Mouse (Mus musculus): ENCODE measurements at regions not wholly inside any gene's neighbourhood (a gene's known extent, or its start where the extent isn't known, plus 50 kb on each side); places are given as distances from the start of the nearest gene placed in this dataset.

DNA sequence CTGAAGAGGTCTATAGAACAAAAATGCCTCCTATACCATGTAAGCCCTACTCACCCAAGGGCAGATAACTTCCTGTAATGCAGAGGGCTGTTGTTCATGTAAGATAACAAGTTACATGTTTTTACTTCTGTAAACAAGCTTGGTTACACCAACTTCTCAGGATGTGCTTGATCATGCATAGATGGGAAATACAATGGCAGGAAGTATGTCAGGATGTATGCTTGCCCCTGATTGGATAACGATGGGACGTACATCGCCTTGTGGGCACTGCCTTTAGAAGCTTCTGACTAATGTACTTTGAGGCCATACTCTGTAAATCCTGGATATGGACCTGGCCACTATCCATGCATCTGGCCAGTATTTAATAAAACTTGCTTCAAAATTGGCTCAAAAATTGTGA is 69.2 kb upstream of the Pde3b start:
- DNase-seq, result no peak

DNA sequence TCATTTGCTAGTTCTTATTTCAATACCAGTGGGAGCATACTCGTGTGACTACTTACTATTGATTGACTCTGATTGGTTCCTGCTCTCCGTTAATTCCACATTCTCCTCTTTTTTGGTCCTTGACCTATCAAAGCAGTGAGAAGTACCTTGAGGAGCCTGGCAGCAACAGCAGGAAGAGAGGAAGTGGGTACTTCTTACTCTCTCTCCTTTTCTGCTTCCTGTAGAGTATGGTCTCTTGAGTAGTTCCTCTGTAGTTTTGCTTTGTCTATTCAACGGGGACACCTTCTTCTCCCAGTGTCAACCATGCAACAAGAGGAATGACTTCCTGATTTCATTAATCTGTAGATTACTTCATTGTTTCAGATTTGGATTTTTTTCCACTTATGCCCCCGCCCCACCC is 68.1 kb upstream of the Pde3b start:
- DNase-seq, result no peak

DNA sequence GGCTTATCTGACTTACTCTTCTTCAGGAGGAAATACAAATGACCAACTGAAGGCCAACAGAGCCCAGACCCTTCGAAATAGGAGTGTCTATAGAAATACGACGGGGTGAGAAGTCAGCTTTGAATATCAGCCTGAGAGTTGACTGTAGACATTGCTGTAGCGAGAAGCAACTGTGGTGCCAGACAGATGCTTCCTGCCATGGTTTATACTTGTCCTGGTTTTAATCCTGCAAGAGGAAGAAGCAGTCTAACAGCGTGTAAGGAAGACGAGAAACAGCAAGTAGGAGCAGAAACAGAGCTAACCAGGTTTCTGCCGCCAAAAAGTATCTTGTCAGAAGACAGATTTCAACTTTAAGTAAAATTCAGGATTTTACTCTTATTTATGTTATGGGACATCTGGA is 64.1 kb upstream of the Pde3b start:
- DNase-seq, result peak; percentile 59

DNA sequence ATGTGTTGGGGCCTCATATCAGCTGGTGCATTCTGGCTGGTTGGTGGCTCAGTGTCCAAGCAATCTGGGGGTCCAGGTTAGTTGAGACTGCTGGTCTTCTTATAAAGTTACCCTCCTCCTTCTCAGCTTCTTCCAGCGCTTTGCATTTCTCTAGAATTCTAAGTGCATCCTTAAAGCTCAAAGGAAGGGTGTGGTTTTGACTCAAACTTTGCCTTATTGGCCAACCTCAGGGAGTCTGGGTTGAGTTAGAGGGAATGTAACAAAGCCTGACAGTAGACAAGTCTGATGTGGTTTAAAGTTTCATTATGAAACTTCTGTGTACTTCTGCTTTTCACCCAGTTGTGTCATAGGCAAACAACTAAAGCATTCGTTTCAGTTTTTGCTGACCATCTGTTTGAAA is 58.7 kb upstream of the Pde3b start:
- DNase-seq, result peak; percentile 37

DNA sequence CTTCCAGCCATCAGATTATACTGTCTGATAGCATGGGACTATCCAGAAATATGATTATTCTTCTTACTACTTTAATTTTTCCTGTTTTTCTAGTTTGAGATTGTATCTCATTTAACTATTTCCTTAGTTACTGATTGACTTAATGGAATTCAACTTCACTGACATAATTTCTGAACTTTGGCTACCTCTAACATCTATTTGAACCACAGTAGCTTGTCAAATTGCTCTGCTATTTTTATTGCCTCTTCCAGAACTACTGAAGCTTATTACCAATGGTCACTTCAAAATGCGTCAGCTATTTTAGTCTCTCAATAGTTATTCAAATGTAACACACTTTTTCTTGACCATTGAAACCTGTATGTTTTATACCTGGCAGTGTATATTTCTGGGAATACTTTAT is 52.9 kb upstream of the Pde3b start:
- DNase-seq, result no peak

DNA sequence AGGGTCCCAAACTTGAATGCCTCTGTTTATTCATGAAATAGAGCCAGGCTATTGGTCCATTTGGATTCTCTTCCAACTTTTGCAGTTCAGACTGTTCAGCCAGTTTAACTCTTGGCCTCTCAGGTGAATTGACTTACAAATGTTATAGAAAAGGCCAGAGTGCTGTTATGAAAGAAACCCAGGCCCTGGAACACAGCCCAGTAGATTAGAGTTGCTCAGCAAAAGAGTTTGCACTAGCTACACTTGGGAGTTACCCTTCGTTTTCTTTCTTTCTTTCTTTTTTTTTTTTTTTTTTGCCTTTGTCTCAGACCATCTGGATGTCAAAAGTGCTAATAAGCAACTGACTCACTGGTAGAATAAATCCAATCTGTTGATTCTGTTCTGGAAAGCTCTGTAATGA is 51.0 kb upstream of the Pde3b start:
- DNase-seq, result no peak
